Mouse (Mus musculus): ENCODE data around the gene Ralgapa2. TPM values are rescaled to one million over a fixed set of nuclear protein-coding genes. Genes with fewer than 3 reads are reported as not detected.
A peak's percentile ranks its signal among the peaks of the same experiment; 100 is the strongest.

Gene Ralgapa2
- total RNA-seq, 1 experiment from 2014 or later = 23.9 TPM

- no peak for ATAC-seq (replicated peaks in 1 of 2; ENCODE audit: insufficient read depth in 1 of 2, low FRiP score in 2 of 2, low TSS enrichment in 1 of 2, low read depth in 1 of 2, poor library complexity in 2 of 2, severe bottlenecking in 2 of 2)
Measured at GRCm38 (mm10) chr2:146510780-146511179, 1.4 kb downstream of the Ralgapa2 start.

- ATAC-seq (replicated peaks in 1 of 2; ENCODE audit: insufficient read depth in 1 of 2, low FRiP score in 2 of 2, low TSS enrichment in 1 of 2, low read depth in 1 of 2, poor library complexity in 2 of 2, severe bottlenecking in 2 of 2) = peak; percentile 30 to 52; a peak in 2 of 4 replicates
Measured at GRCm38 (mm10) chr2:146502578-146503311, 9.4 kb downstream of the Ralgapa2 start.

GRCm38 (mm10) chr2:146500067-146500466, 12.1 kb downstream of the Ralgapa2 start:
- no peak for ATAC-seq (replicated peaks in 1 of 2; ENCODE audit: insufficient read depth in 1 of 2, low FRiP score in 2 of 2, low TSS enrichment in 1 of 2, low read depth in 1 of 2, poor library complexity in 2 of 2, severe bottlenecking in 2 of 2)

GRCm38 (mm10) chr2:146499111-146499510, 13.0 kb downstream of the Ralgapa2 start:
- no peak for ATAC-seq (replicated peaks in 1 of 2; ENCODE audit: insufficient read depth in 1 of 2, low FRiP score in 2 of 2, low TSS enrichment in 1 of 2, low read depth in 1 of 2, poor library complexity in 2 of 2, severe bottlenecking in 2 of 2)

- ATAC-seq (replicated peaks in 1 of 2; ENCODE audit: insufficient read depth in 1 of 2, low FRiP score in 2 of 2, low TSS enrichment in 1 of 2, low read depth in 1 of 2, poor library complexity in 2 of 2, severe bottlenecking in 2 of 2) = no peak
Measured at GRCm38 (mm10) chr2:146498298-146498697, 13.8 kb downstream of the Ralgapa2 start.

- ATAC-seq (replicated peaks in 1 of 2; ENCODE audit: insufficient read depth in 1 of 2, low FRiP score in 2 of 2, low TSS enrichment in 1 of 2, low read depth in 1 of 2, poor library complexity in 2 of 2, severe bottlenecking in 2 of 2) = no peak
Measured at GRCm38 (mm10) chr2:146496995-146497394, 15.1 kb downstream of the Ralgapa2 start.

GRCm38 (mm10) chr2:146495781-146496180, 16.4 kb downstream of the Ralgapa2 start:
- ATAC-seq (replicated peaks in 1 of 2; ENCODE audit: insufficient read depth in 1 of 2, low FRiP score in 2 of 2, low TSS enrichment in 1 of 2, low read depth in 1 of 2, poor library complexity in 2 of 2, severe bottlenecking in 2 of 2) = no peak

GRCm38 (mm10) chr2:146493354-146493946, 18.7 kb downstream of the Ralgapa2 start:
- no peak for ATAC-seq (replicated peaks in 1 of 2; ENCODE audit: insufficient read depth in 1 of 2, low FRiP score in 2 of 2, low TSS enrichment in 1 of 2, low read depth in 1 of 2, poor library complexity in 2 of 2, severe bottlenecking in 2 of 2)

- no peak for ATAC-seq (replicated peaks in 1 of 2; ENCODE audit: insufficient read depth in 1 of 2, low FRiP score in 2 of 2, low TSS enrichment in 1 of 2, low read depth in 1 of 2, poor library complexity in 2 of 2, severe bottlenecking in 2 of 2)
Measured at GRCm38 (mm10) chr2:146491830-146492610, 20.1 kb downstream of the Ralgapa2 start.

GRCm38 (mm10) chr2:146490926-146491325, 21.2 kb downstream of the Ralgapa2 start:
- ATAC-seq (replicated peaks in 1 of 2; ENCODE audit: insufficient read depth in 1 of 2, low FRiP score in 2 of 2, low TSS enrichment in 1 of 2, low read depth in 1 of 2, poor library complexity in 2 of 2, severe bottlenecking in 2 of 2) = no peak

- ATAC-seq (replicated peaks in 1 of 2; ENCODE audit: insufficient read depth in 1 of 2, low FRiP score in 2 of 2, low TSS enrichment in 1 of 2, low read depth in 1 of 2, poor library complexity in 2 of 2, severe bottlenecking in 2 of 2) = no peak
Measured at GRCm38 (mm10) chr2:146488291-146488690, 23.9 kb downstream of the Ralgapa2 start.

GRCm38 (mm10) chr2:146482859-146483258, 29.3 kb downstream of the Ralgapa2 start:
- ATAC-seq (replicated peaks in 1 of 2; ENCODE audit: insufficient read depth in 1 of 2, low FRiP score in 2 of 2, low TSS enrichment in 1 of 2, low read depth in 1 of 2, poor library complexity in 2 of 2, severe bottlenecking in 2 of 2) = no peak

GRCm38 (mm10) chr2:146477491-146477890, 34.7 kb downstream of the Ralgapa2 start:
- no peak for ATAC-seq (replicated peaks in 1 of 2; ENCODE audit: insufficient read depth in 1 of 2, low FRiP score in 2 of 2, low TSS enrichment in 1 of 2, low read depth in 1 of 2, poor library complexity in 2 of 2, severe bottlenecking in 2 of 2)

GRCm38 (mm10) chr2:146476428-146476972, 35.6 kb downstream of the Ralgapa2 start:
- no peak for ATAC-seq (replicated peaks in 1 of 2; ENCODE audit: insufficient read depth in 1 of 2, low FRiP score in 2 of 2, low TSS enrichment in 1 of 2, low read depth in 1 of 2, poor library complexity in 2 of 2, severe bottlenecking in 2 of 2)

GRCm38 (mm10) chr2:146476001-146476400, 36.1 kb downstream of the Ralgapa2 start:
- ATAC-seq (replicated peaks in 1 of 2; ENCODE audit: insufficient read depth in 1 of 2, low FRiP score in 2 of 2, low TSS enrichment in 1 of 2, low read depth in 1 of 2, poor library complexity in 2 of 2, severe bottlenecking in 2 of 2) = no peak

GRCm38 (mm10) chr2:146470947-146471346, 41.2 kb downstream of the Ralgapa2 start:
- peak in 1 of 2 experiments; percentile 25; a peak in 1 of 4 replicates for ATAC-seq (replicated peaks in 1 of 2; ENCODE audit: insufficient read depth in 1 of 2, low FRiP score in 2 of 2, low TSS enrichment in 1 of 2, low read depth in 1 of 2, poor library complexity in 2 of 2, severe bottlenecking in 2 of 2)

GRCm38 (mm10) chr2:146469707-146470420, 42.3 kb downstream of the Ralgapa2 start:
- peak; percentile 32 to 66; a peak in 2 of 4 replicates for ATAC-seq (replicated peaks in 1 of 2; ENCODE audit: insufficient read depth in 1 of 2, low FRiP score in 2 of 2, low TSS enrichment in 1 of 2, low read depth in 1 of 2, poor library complexity in 2 of 2, severe bottlenecking in 2 of 2)

Data from hematopoietic stem cell, adult 5-6 weeks (primary cell).